Mouse (Mus musculus) stomach, postnatal 0 days (tissue): ENCODE measurements around the gene Nmi.

Source experiments
- CTCF ChIP-seq: IDR thresholded peaks from 2 replicates; pipeline ENCODE4 v1.5.1; 2016; ENCODE audit warnings: antibody characterized with exemption, low read depth, mild to moderate bottlenecking, moderate library complexity
- EP300 ChIP-seq: optimal IDR thresholded peaks from 2 replicates; pipeline ENCODE3; 2016; ENCODE audit warnings: antibody characterized with exemption

DNA sequence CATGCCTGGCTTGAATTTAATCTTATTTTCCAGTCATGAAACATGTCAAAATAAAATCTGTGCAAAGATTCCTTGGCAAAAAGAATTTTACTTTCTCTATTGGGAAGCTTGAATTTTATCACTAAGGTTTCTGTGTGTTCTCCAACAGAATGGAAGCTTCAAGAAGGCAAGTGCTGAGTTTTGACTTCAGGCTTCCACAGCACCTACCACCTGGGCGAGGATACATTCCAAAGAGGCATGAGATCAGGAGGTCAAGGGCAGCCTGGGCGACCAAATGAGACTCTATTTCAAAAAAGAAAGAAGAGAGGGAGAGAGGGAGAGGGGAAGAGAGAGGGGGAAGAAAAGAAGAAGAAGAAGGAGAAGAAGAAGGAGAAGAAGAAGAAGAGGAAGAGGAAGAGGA, 27.5 kb downstream of the Nmi start:
- no peak for TF ChIP-seq CTCF
- TF ChIP-seq EP300: no peak
